Mouse (Mus musculus) hindbrain, embryonic 15.5 days (tissue): ENCODE measurements at regions not wholly inside any gene's neighbourhood (a gene's known extent, or its start where the extent isn't known, plus 50 kb on each side); places are given as distances from the start of the nearest gene placed in this dataset.

Experiments used
- ATAC-seq: fragments of 200-750 bp; cut with Nextera tagmentation; 2 replicates; pipeline ENCODE4 v1.8.0; 2017; ENCODE audit warnings: low read depth, moderate number of reproducible peaks, moderate TSS enrichment; ENCODE audit not compliant: low FRiP score
- H3K27ac ChIP-seq: fragments of 300-500 bp; sonication (generic); replicated peaks from 2 replicates; pipeline ENCODE4 v1.5.1; 2015; ENCODE audit warnings: mild to moderate bottlenecking, inconsistent platforms
- H3K27me3 ChIP-seq: fragments of 300-500 bp; sonication (generic); 2 replicates; pipeline ENCODE4 v1.6.1; 2015; ENCODE audit warnings: control low read depth, inconsistent platforms
- H3K36me3 ChIP-seq: fragments of 300-500 bp; sonication (generic); 2 replicates; pipeline ENCODE4 v1.6.1; 2015; ENCODE audit warnings: control low read depth, inconsistent platforms
- H3K4me1 ChIP-seq: fragments of 300-500 bp; sonication (generic); replicated peaks from 2 replicates; pipeline ENCODE4 v1.6.1; 2015; ENCODE audit warnings: control low read depth, inconsistent platforms
- H3K4me2 ChIP-seq: fragments of 300-500 bp; sonication (generic); 2 replicates; pipeline ENCODE4 v1.6.1; 2015; ENCODE audit warnings: moderate library complexity, mild to moderate bottlenecking, inconsistent platforms
- H3K4me3 ChIP-seq: fragments of 300-500 bp; sonication (generic); 2 replicates; pipeline ENCODE4 v1.5.1; 2015; ENCODE audit warnings: mild to moderate bottlenecking, inconsistent platforms
- H3K9ac ChIP-seq: fragments of 300-500 bp; sonication (generic); 2 replicates; pipeline ENCODE4 v1.6.1; 2015; ENCODE audit warnings: inconsistent platforms
- H3K9me3 ChIP-seq: fragments of 300-500 bp; sonication (generic); 2 replicates; pipeline ENCODE4 v1.6.1; 2016; ENCODE audit warnings: control low read depth, inconsistent platforms
- WGBS: fragments of 180-500 bp; shearing (Covaris S2); methylation state at CpG from one replicate; pipeline ENCODE4 v1.1.7; 2015; 5-methylcytosine and 5-hydroxymethylcytosine counted together

- Histone ChIP-seq H3K9ac (no peak overlapping the region), H3K4me2 (no peak overlapping the region), H3K4me3 (no peak overlapping the region), H3K27me3 (no peaks in the 10 kb centered on the region), H3K36me3 (no peaks in the 10 kb centered on the region), H3K4me1 (no peaks in the 10 kb centered on the region), H3K9me3 (no peaks in the 10 kb centered on the region), H3K27ac (no peak overlapping the region)
- ATAC-seq: no peak
- WGBS: 80% methylated on average over 16 of the region's 16 CpGs
Measured at GRCm38 (mm10) chr14:46247491-46248484, 131.4 kb upstream of the Gm15217 start.

- ATAC-seq: no peak
Measured at GRCm38 (mm10) chr14:46249141-46249540, 130.1 kb upstream of the Gm15217 start.

GRCm38 (mm10) chr14:46255261-46255660, 124.0 kb upstream of the Gm15217 start:
- no peaks in the 10 kb centered on the region for H3K4me1 ChIP-seq
- no peaks in the 10 kb centered on the region for H3K9me3 ChIP-seq
- no peaks in the 10 kb centered on the region for H3K27me3 ChIP-seq
- H3K27ac ChIP-seq: no peak overlapping the region
- no peak overlapping the region for H3K4me3 ChIP-seq
- no peak overlapping the region for H3K4me2 ChIP-seq
- ATAC-seq: no peak
- no peak overlapping the region for H3K9ac ChIP-seq
- H3K36me3 ChIP-seq: no peaks in the 10 kb centered on the region
- 82% methylated on average over 3 of the region's 3 CpGs for WGBS

More at GRCm38 (mm10) chr14:46249141-46249540, 130.1 kb upstream of the Gm15217 start:
- Histone ChIP-seq H3K9me3 (no peaks in the 10 kb centered on the region), H3K36me3 (no peaks in the 10 kb centered on the region), H3K9ac (no peak overlapping the region), H3K4me3 (no peak overlapping the region), H3K27ac (no peak overlapping the region), H3K27me3 (no peaks in the 10 kb centered on the region), H3K4me2 (no peak overlapping the region), H3K4me1 (no peaks in the 10 kb centered on the region)
- 74% methylated on average over 3 of the region's 3 CpGs for WGBS

GRCm38 (mm10) chr14:46256336-46256735, 122.9 kb upstream of the Gm15217 start:
- Histone ChIP-seq H3K27me3 (no peaks in the 10 kb centered on the region), H3K9me3 (no peaks in the 10 kb centered on the region), H3K36me3 (no peaks in the 10 kb centered on the region), H3K27ac (no peak overlapping the region), H3K4me1 (no peaks in the 10 kb centered on the region), H3K9ac (no peak overlapping the region), H3K4me2 (no peak overlapping the region), H3K4me3 (no peak overlapping the region)
- no peak for ATAC-seq
- WGBS: 13% methylated on average over 1 of the region's 1 CpGs

GRCm38 (mm10) chr14:46257311-46257710, 121.9 kb upstream of the Gm15217 start:
- no peaks in the 10 kb centered on the region for H3K27me3 ChIP-seq
- no peak overlapping the region for H3K4me3 ChIP-seq
- no peak overlapping the region for H3K27ac ChIP-seq
- no peaks in the 10 kb centered on the region for H3K36me3 ChIP-seq
- no peaks in the 10 kb centered on the region for H3K9me3 ChIP-seq
- no peak for ATAC-seq
- no peak overlapping the region for H3K9ac ChIP-seq
- no peak overlapping the region for H3K4me2 ChIP-seq
- H3K4me1 ChIP-seq: no peaks in the 10 kb centered on the region
- 88% methylated on average over 4 of the region's 4 CpGs for WGBS

GRCm38 (mm10) chr14:46258551-46258950, 120.7 kb upstream of the Gm15217 start:
- 83% methylated on average over 7 of the region's 7 CpGs for WGBS
- no peak for ATAC-seq
- no peaks in the 10 kb centered on the region for H3K9me3 ChIP-seq

GRCm38 (mm10) chr14:46260291-46260980, 118.8 kb upstream of the Gm15217 start:
- H3K4me3 ChIP-seq: no peak overlapping the region
- H3K36me3 ChIP-seq: no peaks in the 10 kb centered on the region
- WGBS: 84% methylated on average over 4 of the region's 4 CpGs
- H3K4me1 ChIP-seq: no peaks in the 10 kb centered on the region
- H3K4me2 ChIP-seq: no peak overlapping the region
- no peaks in the 10 kb centered on the region for H3K9me3 ChIP-seq
- no peaks in the 10 kb centered on the region for H3K27me3 ChIP-seq
- no peak for ATAC-seq
- H3K27ac ChIP-seq: no peak overlapping the region
- no peak overlapping the region for H3K9ac ChIP-seq

More at GRCm38 (mm10) chr14:46258551-46258950, 120.7 kb upstream of the Gm15217 start:
- Histone ChIP-seq H3K4me1 (no peaks in the 10 kb centered on the region), H3K27me3 (no peaks in the 10 kb centered on the region), H3K9ac (no peak overlapping the region), H3K4me3 (no peak overlapping the region), H3K27ac (no peak overlapping the region), H3K36me3 (no peaks in the 10 kb centered on the region), H3K4me2 (no peak overlapping the region)

DNA sequence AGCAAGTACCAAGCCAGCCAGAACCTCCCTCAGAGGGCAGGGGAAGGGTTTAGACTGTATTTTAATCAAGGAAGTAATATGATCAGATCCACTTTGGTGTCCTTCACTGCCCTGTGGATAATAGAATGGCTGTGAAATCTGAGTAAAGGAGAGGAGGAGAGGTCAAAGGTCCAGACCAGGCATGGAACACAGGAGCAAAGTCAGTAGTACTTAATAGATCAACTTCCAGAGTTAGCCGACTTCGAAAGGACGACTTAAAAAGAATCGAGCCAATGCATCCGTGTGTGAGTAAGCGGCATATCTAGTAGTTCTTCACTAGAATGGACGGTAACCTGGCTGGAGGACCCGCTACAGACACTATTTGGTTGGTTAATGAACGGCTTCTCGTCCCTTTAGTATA, 103.8 kb upstream of the Gm15217 start:
- H3K27me3 ChIP-seq: no peaks in the 10 kb centered on the region
- 95% methylated on average over 10 of the region's 10 CpGs for WGBS
- no peak overlapping the region for H3K27ac ChIP-seq
- no peaks in the 10 kb centered on the region for H3K9me3 ChIP-seq
- no peak for ATAC-seq
- H3K36me3 ChIP-seq: no peaks in the 10 kb centered on the region
- no peaks in the 10 kb centered on the region for H3K4me1 ChIP-seq
- no peak overlapping the region for H3K4me2 ChIP-seq
- H3K4me3 ChIP-seq: no peak overlapping the region
- no peak overlapping the region for H3K9ac ChIP-seq

DNA sequence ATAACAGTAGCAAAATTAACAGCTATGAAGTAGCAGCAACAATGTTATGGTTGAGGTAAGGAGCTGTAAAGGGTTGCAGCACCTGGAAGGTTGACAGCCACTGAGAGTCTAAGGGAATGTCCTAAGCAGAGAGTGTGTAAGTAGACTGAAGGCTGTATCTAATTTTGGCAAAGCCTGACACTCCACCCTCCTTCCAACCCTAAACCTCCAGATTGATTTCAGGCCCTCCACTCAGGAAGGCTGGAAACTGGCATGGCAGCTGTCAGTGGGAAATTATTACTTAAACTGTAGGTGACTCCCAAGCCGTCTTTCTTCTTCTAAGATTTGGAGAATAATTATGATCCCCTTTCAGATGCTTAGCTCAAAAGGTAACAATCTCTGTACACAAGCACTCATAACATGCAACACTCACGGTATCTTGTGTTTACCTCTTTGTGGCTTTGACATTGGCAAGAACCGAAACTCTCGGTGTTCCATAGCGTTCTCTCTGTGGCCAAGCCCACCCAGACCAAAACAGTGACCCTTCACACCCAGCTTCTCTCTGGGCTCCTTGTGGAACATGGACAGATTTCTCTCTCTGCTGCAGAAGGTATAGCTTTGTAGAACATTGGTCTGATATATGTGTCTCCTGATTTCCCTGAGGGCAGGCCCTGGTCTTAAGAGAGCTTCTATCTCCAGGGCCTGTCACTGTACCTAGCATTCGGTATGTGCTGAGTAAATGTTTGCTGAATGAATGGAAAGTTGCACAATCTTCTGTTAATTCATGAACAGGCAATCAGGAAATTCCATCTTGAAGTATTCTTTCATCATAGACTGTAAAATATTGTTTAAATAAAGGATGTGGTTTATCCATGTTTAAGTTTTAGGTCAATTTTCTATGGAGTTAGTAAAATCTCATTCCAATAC, 102.0 kb upstream of the Gm15217 start:
- no peak for ATAC-seq
- no peaks in the 10 kb centered on the region for H3K36me3 ChIP-seq
- WGBS: 93% methylated on average over 6 of the region's 6 CpGs

GRCm38 (mm10) chr14:46277832-46278611, 101.2 kb upstream of the Gm15217 start:
- ATAC-seq: no peak
- WGBS: 93% methylated on average over 9 of the region's 9 CpGs

More for the DNA sequence above, 102.0 kb upstream of the Gm15217 start:
- no peak overlapping the region for H3K4me3 ChIP-seq
- no peaks in the 10 kb centered on the region for H3K27me3 ChIP-seq
- H3K9me3 ChIP-seq: no peaks in the 10 kb centered on the region
- no peak overlapping the region for H3K27ac ChIP-seq
- H3K9ac ChIP-seq: no peak overlapping the region
- no peaks in the 10 kb centered on the region for H3K4me1 ChIP-seq
- H3K4me2 ChIP-seq: no peak overlapping the region

GRCm38 (mm10) chr14:46292398-46292797, 86.8 kb upstream of the Gm15217 start:
- ATAC-seq: no peak
- Histone ChIP-seq H3K27ac (no peak overlapping the region), H3K9ac (no peak overlapping the region), H3K27me3 (no peaks in the 10 kb centered on the region), H3K4me2 (no peak overlapping the region), H3K4me1 (no peaks in the 10 kb centered on the region), H3K4me3 (no peak overlapping the region), H3K36me3 (no peaks in the 10 kb centered on the region), H3K9me3 (no peaks in the 10 kb centered on the region)
- 59% methylated on average over 2 of the region's 2 CpGs for WGBS

More at GRCm38 (mm10) chr14:46277832-46278611, 101.2 kb upstream of the Gm15217 start:
- Histone ChIP-seq H3K9ac (no peak overlapping the region), H3K4me3 (no peak overlapping the region), H3K27me3 (no peaks in the 10 kb centered on the region), H3K4me1 (no peaks in the 10 kb centered on the region), H3K36me3 (no peaks in the 10 kb centered on the region), H3K27ac (no peak overlapping the region), H3K9me3 (no peaks in the 10 kb centered on the region), H3K4me2 (no peak overlapping the region)
